Mouse (Mus musculus) testis, adult 2 months (tissue): ENCODE measurements around the gene Cacnb2. TPM values are rescaled to one million over a fixed set of nuclear protein-coding genes. Genes with fewer than 3 reads are reported as not detected.

Experiments
- H3K27ac ChIP-seq: fragments of 200-500 bp; 2 replicates; pipeline ENCODE4 v1.5.1; 2012; ENCODE audit warnings: low read depth, low read length; ENCODE audit not compliant: control insufficient read depth, insufficient read depth
- H3K27me3 ChIP-seq: fragments of 200-500 bp; 2 replicates; pipeline ENCODE4 v1.6.1; 2012; ENCODE audit warnings: mild to moderate bottlenecking, low read length, moderate library complexity; ENCODE audit not compliant: control insufficient read depth, insufficient read depth
- H3K36me3 ChIP-seq: fragments of 200-500 bp; 2 replicates; pipeline ENCODE4 v1.6.1; 2012; ENCODE audit warnings: mild to moderate bottlenecking, low read length; ENCODE audit not compliant: control insufficient read depth, insufficient read depth
- H3K4me1 ChIP-seq: fragments of 200-500 bp; 2 replicates; pipeline ENCODE4 v1.6.1; 2012; ENCODE audit warnings: low read length; ENCODE audit not compliant: control insufficient read depth, insufficient read depth
- H3K4me3 ChIP-seq: fragments of 200-500 bp; 2 replicates; pipeline ENCODE4 v1.5.1; 2012; ENCODE audit warnings: low read depth, mild to moderate bottlenecking, low read length, moderate library complexity, mixed read lengths; ENCODE audit not compliant: control insufficient read depth
- CTCF ChIP-seq: fragments of 200-500 bp; IDR thresholded peaks from 2 replicates; pipeline ENCODE4 v1.5.1; 2012; ENCODE audit warnings: low read depth, mild to moderate bottlenecking, inconsistent platforms, low read length, moderate library complexity; ENCODE audit not compliant: control insufficient read depth, insufficient read depth, insufficient replicate concordance
- POLR2A ChIP-seq: fragments of 200-500 bp; IDR thresholded peaks from 2 replicates; pipeline ENCODE4 v1.6.1; 2012; ENCODE audit warnings: low read depth, mild to moderate bottlenecking, inconsistent platforms, low read length, moderate library complexity; ENCODE audit not compliant: control insufficient read depth
- polyA plus RNA-seq: library from polyadenylated mRNA; depleted of rRNA; stranded (reverse); fragments of >200 nt; gene quantifications from 2 replicates; pipeline ENCODE4 v1.2.3, GENCODE M21; 2012

Cacnb2 gene
- polyA plus RNA-seq, 1 experiment = 0.52 TPM

DNA sequence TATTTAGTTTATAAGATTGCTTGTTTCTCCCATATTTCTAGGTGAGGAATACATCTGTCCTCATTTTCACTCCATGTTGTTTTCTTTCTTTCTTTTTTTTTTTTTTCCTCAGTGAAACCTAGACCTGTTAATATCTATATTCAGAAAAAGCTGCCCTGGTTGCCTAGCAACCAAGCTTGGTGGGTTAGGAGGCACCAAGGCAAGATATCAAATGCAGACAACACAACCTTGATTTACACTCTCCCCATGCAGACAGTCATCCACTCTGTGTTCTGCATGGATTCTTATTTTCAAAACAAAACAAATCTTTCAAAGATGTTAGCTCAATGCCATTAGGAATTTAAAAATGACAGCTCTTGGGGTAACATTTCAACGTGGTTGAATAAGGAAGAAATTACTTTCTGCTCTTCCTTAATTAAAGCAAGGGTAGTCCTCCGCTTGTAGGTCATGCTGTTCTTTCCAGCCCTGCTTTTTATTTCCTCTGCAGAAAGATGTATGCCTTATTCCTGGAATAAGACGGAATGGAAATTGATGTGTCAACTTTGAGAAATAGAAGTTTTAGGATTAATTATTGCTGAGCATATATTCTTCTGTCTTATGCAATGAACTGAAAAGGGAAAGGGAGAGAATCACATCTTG, 172.1 kb downstream of the Cacnb2 start:
- H3K27me3 ChIP-seq = no peaks in the 10 kb centered on the region
- H3K4me3 ChIP-seq = no peak overlapping the region
- H3K36me3 ChIP-seq = no peaks in the 10 kb centered on the region
- no peak for TF ChIP-seq POLR2A
- TF ChIP-seq CTCF = no peak
- no peak overlapping the region for H3K27ac ChIP-seq
- no peaks in the 10 kb centered on the region for H3K4me1 ChIP-seq

DNA sequence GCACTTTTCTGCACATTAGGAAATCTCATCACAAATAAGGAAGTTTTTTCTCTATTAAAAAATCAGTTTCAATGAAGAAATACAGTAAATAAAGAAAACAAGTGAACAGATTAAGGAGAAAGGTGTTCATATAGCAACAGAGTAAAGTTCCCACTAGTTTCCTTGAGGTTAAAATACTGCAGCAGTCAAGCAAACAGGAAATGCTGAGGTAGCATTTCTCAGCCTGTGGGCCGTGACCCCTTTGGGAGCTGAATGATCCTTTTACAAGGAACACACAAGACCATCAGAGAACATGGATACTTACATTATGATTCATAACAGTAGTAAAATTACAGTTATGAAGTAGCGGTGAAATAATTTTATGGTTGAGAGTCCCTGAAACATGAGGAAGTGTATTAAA, 185.1 kb downstream of the Cacnb2 start:
- no peaks in the 10 kb centered on the region for H3K36me3 ChIP-seq
- no peaks in the 10 kb centered on the region for H3K27me3 ChIP-seq
- TF ChIP-seq CTCF (no peak), POLR2A (no peak)
- no peaks in the 10 kb centered on the region for H3K4me1 ChIP-seq
- H3K4me3 ChIP-seq = no peak overlapping the region
- no peak overlapping the region for H3K27ac ChIP-seq

DNA sequence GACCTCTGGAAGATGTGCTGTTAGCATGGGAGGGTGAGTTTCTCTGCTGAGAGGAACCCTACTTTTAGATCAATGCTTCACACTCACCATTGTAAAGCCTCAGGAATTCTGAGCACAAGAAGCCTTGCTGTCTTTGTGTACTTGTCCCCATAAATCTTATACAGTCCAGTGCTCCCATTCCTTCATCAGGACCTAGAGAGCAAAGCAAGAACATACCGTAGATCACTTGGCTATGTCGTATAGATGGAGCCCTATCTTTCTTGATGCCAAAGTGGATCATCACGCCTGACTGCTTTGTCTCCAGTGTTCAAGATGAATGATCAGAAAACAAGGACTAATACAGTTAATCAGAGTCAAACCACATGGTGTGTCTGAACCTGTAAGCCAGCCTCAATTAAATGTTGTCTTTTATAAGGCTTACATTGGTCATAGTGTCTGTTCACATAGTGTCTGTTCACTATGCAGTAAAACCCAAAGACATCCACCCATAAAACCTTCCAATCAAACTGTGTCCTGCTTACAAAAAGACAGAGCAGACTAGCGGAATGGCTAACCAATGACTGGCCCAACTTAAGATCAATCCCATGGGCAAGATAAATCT, 198.7 kb downstream of the Cacnb2 start:
- Histone ChIP-seq H3K4me1 (no peaks in the 10 kb centered on the region), H3K27me3 (no peaks in the 10 kb centered on the region), H3K36me3 (no peaks in the 10 kb centered on the region), H3K4me3 (no peak overlapping the region), H3K27ac (no peak overlapping the region)
- TF ChIP-seq POLR2A (no peak), CTCF (no peak)

DNA sequence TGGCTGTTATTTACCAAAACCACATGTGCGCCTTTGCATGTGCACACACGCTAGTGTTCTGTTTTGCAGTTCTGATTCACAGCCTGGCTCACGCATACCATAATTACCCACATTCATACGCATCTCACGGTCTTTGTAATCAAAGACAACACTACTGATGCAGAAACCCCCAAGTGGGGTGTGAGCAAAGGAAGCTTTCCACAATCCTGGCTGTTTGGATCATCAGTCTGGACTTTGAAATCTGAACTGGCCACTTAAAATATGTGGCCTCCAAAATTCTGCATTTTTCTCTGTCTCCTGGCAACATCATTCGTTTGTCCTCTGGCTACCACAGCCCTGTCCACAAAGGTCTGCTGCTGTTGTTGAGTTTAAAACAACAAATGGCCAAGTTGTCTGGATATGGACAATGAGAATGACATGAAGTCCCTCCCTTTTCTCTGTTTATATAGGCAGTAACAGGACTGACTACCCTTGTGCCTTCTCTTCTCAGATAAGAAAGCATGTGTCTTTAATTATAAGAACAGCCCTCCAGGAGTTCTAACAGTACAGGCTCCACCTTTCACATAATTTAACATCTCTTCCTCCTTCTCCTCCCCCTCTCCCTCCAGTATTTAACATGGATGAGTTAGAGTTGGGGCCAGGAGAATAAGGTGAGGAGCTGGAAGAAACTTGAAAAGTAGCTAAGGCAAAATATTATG, 204.9 kb downstream of the Cacnb2 start:
- Histone ChIP-seq H3K27ac (no peak overlapping the region), H3K36me3 (no peaks in the 10 kb centered on the region), H3K27me3 (no peaks in the 10 kb centered on the region), H3K4me1 (no peaks in the 10 kb centered on the region), H3K4me3 (no peak overlapping the region)
- TF ChIP-seq POLR2A = no peak
- no peak for TF ChIP-seq CTCF

DNA sequence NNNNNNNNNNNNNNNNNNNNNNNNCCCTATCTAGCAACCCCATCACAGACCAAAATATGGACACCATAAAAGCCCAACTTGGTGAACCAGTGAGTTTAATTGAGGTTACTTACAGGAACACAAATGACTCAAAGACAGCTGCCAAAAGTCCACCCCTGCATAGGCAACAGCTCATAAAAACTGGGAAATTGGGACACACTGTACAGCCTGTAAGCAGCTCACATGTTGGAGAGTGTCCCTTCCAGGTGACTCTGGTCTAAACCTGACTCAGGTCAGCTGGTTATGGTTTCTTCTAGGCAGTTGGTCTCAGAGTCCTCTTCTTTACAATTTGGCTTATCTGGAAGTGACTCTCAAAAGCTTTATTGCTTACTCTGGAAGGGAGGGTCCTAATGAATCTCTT, 212.1 kb downstream of the Cacnb2 start:
- Histone ChIP-seq H3K4me1 (no peaks in the 10 kb centered on the region), H3K27me3 (no peaks in the 10 kb centered on the region), H3K36me3 (no peaks in the 10 kb centered on the region), H3K27ac (no peak overlapping the region), H3K4me3 (no peak overlapping the region)
- TF ChIP-seq POLR2A (no peak), CTCF (no peak)

DNA sequence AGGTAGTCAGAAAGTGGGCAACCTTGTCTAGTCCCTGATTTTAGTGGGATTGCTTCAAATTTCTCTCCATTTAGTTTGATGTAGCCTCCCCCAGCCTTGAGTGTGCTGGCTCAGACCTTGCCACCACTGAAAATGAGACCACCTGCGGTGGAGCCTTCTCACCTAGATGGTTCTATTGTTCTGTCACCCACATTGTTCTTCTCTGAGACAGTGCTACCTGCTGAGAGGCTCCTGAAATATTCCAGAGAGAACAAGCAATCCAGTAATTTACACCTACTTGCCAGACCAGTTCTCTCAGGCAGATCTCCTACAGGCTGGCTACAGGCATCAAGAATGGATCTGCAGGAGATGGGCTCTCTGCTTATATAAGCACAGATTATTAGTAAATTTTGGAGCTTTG, 215.8 kb downstream of the Cacnb2 start:
- Histone ChIP-seq H3K36me3 (no peaks in the 10 kb centered on the region), H3K4me3 (no peak overlapping the region), H3K27ac (no peak overlapping the region), H3K27me3 (no peaks in the 10 kb centered on the region), H3K4me1 (no peaks in the 10 kb centered on the region)
- TF ChIP-seq CTCF = no peak
- TF ChIP-seq POLR2A = no peak

DNA sequence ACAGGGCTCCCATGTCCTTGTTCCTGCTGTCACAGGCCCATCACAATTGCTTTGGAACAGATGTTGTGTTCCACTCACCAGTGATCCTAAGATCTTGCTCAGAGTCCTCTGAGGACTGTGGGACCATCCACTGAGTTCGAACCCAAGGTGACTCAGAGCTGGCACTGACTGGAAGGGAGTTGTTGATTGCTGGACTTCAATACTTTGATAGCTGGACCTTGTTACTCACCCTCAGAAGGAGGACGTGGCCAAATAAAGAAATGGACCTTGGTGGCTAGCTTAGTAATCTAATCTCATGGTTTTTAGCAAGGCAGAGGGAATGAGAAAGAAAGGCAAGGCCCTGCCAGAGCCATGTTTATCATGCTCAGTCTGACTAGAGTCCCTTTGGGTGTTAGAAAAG, 218.1 kb downstream of the Cacnb2 start:
- no peaks in the 10 kb centered on the region for H3K36me3 ChIP-seq
- no peaks in the 10 kb centered on the region for H3K27me3 ChIP-seq
- H3K4me3 ChIP-seq = no peak overlapping the region
- no peak for TF ChIP-seq CTCF
- TF ChIP-seq POLR2A = no peak
- H3K4me1 ChIP-seq = no peaks in the 10 kb centered on the region
- no peak overlapping the region for H3K27ac ChIP-seq
